Mouse (Mus musculus) liver, embryonic 14.5 days (tissue): ENCODE results near the gene Pdlim5. TPM values are rescaled to one million over a fixed set of nuclear protein-coding genes. Genes with fewer than 3 reads are reported as not detected.

Experiments used
- ATAC-seq: fragments of 200-750 bp; cut with Nextera tagmentation; 2 replicates; pipeline ENCODE4 v1.8.0; 2017; ENCODE audit warnings: moderate number of reproducible peaks, mild to moderate bottlenecking, moderate library complexity; ENCODE audit not compliant: insufficient read depth
- DNase-seq, 3 experiments: peaks; one replicate each; pipeline ENCODE4 v3.0.0-alpha.2; 2012 to 2013; ENCODE audit warnings: low read depth in 3 of 3, low spot score in 3 of 3
- H3K27ac ChIP-seq: fragments of 300-500 bp; sonication (generic); 2 replicates; pipeline ENCODE4 v1.5.1; 2014; ENCODE audit warnings: moderate library complexity, mild to moderate bottlenecking, control low read depth, inconsistent platforms
- H3K27me3 ChIP-seq: fragments of 300-500 bp; sonication (generic); 2 replicates; pipeline ENCODE4 v1.6.1; 2014; ENCODE audit warnings: mild to moderate bottlenecking, low read length, moderate library complexity; ENCODE audit not compliant: control insufficient read depth, insufficient read depth
- H3K36me3 ChIP-seq: fragments of 300-500 bp; sonication (generic); replicated peaks from 2 replicates; pipeline ENCODE4 v1.6.1; 2014; ENCODE audit warnings: low read depth; ENCODE audit not compliant: control insufficient read depth, insufficient read depth
- H3K4me1 ChIP-seq, 2 experiments: fragments of 200-500 bp in 1 of 2; fragments of 300-500 bp in 1 of 2; sonication (generic) in 1 of 2; replicated peaks; 2 replicates each; pipeline ENCODE4 v1.6.1; 2012 to 2014; ENCODE audit warnings: antibody characterized with exemption in 1 of 2, inconsistent platforms in 1 of 2, low read length in 1 of 2; ENCODE audit not compliant: control insufficient read depth in 2 of 2, insufficient read depth in 2 of 2
- H3K4me2 ChIP-seq: fragments of 300-500 bp; sonication (generic); 2 replicates; pipeline ENCODE4 v1.6.1; 2014; ENCODE audit warnings: low read depth, mild to moderate bottlenecking, control low read depth, moderate library complexity
- H3K4me3 ChIP-seq, 2 experiments: fragments of 200-500 bp in 1 of 2; fragments of 300-500 bp in 1 of 2; sonication (generic) in 1 of 2; 2 replicates each; pipeline ENCODE4 v1.5.1; 2012 to 2014; ENCODE audit warnings: low read depth in 2 of 2, low read length in 2 of 2, mild to moderate bottlenecking in 2 of 2, control low read depth in 1 of 2, inconsistent platforms in 1 of 2, moderate library complexity in 1 of 2; ENCODE audit not compliant: insufficient read depth in 1 of 2
- H3K9ac ChIP-seq: fragments of 300-500 bp; sonication (generic); replicated peaks from 2 replicates; pipeline ENCODE4 v1.6.1; 2014; ENCODE audit warnings: mild to moderate bottlenecking, control low read depth, moderate library complexity
- H3K9me3 ChIP-seq: fragments of 300-500 bp; sonication (generic); 2 replicates; pipeline ENCODE4 v1.6.1; 2016; ENCODE audit warnings: low read length, mixed read lengths; ENCODE audit not compliant: control insufficient read depth
- CTCF ChIP-seq: IDR thresholded peaks from 2 replicates; pipeline ENCODE4 v1.5.1; 2016; ENCODE audit warnings: antibody characterized with exemption, low read depth, control low read depth
- EP300 ChIP-seq: IDR thresholded peaks from 2 replicates; pipeline ENCODE4 v1.6.1; 2016; ENCODE audit warnings: antibody characterized with exemption, low read depth
- WGBS: fragments of 180-500 bp; shearing (Covaris S2); extraction: QIAGEN DNeasy Blood & Tissue Kit; methylation state at CpG from one replicate; pipeline ENCODE4 v1.1.7; 2014; ENCODE audit not compliant: insufficient replicate concordance; 5-methylcytosine and 5-hydroxymethylcytosine counted together
- polyA plus RNA-seq, 2 experiments: library from polyadenylated mRNA; depleted of rRNA in 1 of 2; stranded (reverse) in 1 of 2; unstranded in 1 of 2; fragments of >200 nt; fragmentation: Nextera tagmentation in 1 of 2; extraction: Ambion mirVana in 1 of 2; gene quantifications; 2 replicates each; pipeline versions ENCODE4 v1.2.1 to v1.2.3; 2012 to 2014

The Pdlim5 gene
- polyA plus RNA-seq, 2 experiments = 7.9 to 8.4 TPM

DNA sequence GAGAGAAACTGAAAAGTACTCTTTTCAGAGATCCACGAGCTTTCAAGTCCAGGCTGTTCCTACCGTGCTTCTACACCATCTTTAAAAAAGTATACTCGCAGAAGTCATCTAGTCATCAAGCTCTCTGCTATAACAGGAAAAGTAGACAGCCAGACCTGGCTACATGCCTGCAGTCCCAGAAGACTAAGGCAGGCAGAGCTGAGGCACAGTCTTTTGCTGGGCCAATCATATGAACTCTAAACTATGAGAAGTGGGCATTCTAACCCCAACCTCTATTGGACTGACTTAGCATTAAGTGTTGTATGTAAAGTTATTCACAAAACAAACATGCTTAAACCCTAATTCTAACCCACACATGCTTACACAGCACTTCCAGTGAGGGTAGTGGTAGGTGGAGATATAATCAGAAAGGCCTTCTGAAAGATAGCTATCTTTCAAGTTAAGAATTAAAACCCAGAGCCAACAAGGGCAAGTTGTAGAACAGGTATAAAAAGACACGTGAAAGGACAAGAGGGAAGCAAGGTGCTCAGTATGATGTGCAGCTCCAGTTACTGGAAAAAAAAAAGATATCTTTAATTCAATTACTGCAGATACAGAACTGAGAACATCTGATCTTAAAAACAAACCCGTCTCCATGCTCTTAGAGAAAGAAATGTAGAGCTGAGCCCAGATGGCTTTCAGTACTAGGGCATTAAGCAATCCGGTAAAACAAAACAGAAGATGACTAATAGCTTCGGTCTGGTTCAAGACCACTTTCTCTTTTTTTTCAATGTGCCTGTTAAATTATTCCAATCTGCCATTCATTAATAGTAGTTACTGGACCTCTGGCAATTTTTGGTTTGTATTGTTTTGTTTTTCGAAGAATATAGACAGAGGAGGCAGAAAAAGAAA lies 50.0 kb downstream of the Pdlim5 start:
- WGBS = 76% methylated on average over 8 of the region's 8 CpGs
- H3K27me3 ChIP-seq = no peaks in the 10 kb centered on the region
- no peak overlapping the region for H3K27ac ChIP-seq
- no peak overlapping the region for H3K4me3 ChIP-seq
- no peaks in the 10 kb centered on the region for H3K9me3 ChIP-seq
- TF ChIP-seq EP300 = no peak
- TF ChIP-seq CTCF = no peak
- DNase-seq = no peak
- no peak overlapping the region for H3K9ac ChIP-seq
- no peak overlapping the region for H3K4me2 ChIP-seq
- 0 out of 4 replicates have a peak, but pooled peaks cover 0 to 2% of the 10 kb centered on the region in 2 experiments for H3K4me1 ChIP-seq
- ATAC-seq = no peak
- H3K36me3 ChIP-seq = no peaks in the 10 kb centered on the region

DNA sequence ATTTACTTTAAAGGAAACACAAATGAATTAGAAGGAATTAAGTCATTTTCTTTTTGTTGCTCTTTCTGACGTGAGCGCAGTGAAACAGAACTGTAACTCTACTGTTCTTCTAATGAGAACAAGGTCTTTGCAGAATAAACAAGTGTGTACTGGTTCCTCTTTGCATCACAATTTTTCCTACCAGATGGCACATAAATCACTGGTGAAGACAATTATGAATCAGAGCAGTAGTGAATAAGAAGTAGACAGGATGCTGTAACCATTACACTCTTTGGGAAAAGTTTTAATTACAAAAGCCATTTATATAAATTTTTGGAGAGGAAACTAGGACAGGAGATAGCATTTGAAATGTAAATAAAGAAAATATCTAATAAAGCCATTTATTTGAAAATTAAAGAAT lies 51.7 kb downstream of the Pdlim5 start:
- Histone ChIP-seq H3K4me1 (peaks cover 0 to 12% of the 10 kb centered on the region in 2 experiments; a peak in 2 of 4 replicates), H3K27ac (no peak overlapping the region), H3K9ac (no peak overlapping the region), H3K4me2 (no peak overlapping the region), H3K9me3 (no peaks in the 10 kb centered on the region), H3K36me3 (no peaks in the 10 kb centered on the region), H3K27me3 (no peaks in the 10 kb centered on the region), H3K4me3 (no peak overlapping the region)
- ATAC-seq = no peak
- no peak for DNase-seq
- TF ChIP-seq CTCF (no peak), EP300 (no peak)
- WGBS = 84% methylated on average over 2 of the region's 2 CpGs

DNA sequence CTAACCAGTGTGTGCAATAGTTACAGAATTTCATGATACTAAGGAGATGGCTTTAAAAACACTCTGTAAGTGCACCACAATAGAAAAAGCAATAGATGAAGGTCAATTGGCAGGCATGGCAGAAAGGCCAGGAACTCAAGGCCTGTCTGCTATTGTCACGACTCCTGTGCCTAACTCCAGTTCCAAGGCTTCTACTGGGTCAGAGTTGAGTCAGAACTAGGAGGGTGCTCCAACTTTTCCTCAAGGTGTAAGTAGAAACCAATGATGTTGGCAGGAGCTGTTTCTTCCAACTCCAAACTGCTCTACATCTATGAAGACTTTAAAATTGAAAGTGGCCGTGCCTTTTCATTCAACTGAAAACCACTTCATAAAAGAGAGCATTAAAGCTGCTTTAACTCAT lies 54.8 kb downstream of the Pdlim5 start:
- DNase-seq = no peak
- no peaks in the 10 kb centered on the region for H3K9me3 ChIP-seq
- WGBS = 76% methylated on average over 2 of the region's 2 CpGs

DNA sequence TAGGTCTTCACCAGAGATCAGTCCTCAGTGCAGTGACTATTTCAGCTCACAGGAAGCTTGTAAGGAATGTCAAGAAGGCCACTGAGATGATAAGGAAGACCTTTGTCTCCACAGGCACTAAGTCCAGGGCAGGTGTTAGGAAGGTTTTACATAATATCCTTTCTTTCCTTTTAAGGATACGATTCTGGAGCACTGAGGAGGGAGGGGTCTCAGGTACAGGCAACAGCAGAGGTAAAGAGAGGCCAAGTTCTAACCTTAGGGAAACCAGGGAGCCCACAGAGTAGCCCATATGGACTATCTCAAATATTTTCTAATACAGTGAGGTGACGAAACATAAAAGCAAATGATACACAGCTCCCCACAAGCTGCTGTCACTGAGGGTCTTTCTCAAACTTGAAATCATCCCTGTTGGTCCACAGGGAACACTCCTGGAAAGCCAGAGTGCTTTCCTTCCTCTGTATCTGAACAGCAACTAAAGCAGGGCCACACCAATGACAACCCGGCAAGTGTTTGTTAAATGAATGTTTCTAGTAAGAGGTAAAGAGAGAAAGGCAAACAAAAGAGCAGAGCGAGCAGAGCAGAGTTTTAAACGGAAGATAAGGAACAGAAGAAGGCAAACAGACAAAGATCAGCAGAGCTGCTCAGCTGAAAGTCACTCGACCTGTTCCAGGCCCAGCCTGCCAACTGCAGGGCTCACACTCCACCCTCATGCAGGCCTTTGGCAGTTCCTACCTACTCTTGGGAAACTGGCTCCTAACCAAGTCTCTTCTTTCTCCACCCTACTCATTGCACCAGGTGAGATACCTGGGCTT lies 55.9 kb downstream of the Pdlim5 start:
- DNase-seq = no peak
- WGBS = 40% methylated on average over 6 of the region's 6 CpGs
- no peak overlapping the region for H3K27ac ChIP-seq

More for the DNA sequence above, 54.8 kb downstream of the Pdlim5 start:
- Histone ChIP-seq H3K9ac (no peak overlapping the region), H3K36me3 (no peaks in the 10 kb centered on the region), H3K4me2 (no peak overlapping the region), H3K4me1 (peaks cover 0 to 12% of the 10 kb centered on the region in 2 experiments; a peak in 2 of 4 replicates), H3K4me3 (no peak overlapping the region), H3K27ac (no peak overlapping the region), H3K27me3 (no peaks in the 10 kb centered on the region)
- TF ChIP-seq EP300 (no peak), CTCF (no peak)
- ATAC-seq = no peak

DNA sequence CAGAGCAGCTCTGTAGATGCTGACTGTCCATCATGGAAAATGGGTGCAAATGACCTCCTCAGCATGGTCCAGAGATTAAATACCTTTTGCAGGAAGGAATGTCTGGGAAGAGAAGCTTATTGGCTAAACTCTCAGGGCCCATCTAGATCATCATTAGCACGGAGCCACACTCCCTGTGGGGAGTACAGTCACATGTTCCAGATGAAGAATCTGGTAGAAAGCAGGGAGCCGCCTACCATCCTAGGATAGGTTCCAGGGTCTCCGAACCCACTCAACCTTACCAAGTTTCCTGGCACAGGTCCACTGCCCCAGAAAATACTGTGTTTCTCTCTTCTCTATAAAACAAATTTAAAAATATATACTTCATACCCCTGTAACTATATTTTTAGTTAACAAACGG lies 57.4 kb downstream of the Pdlim5 start:
- H3K27ac ChIP-seq = no peak overlapping the region
- TF ChIP-seq CTCF (no peak), EP300 (no peak)
- H3K36me3 ChIP-seq = no peaks in the 10 kb centered on the region
- peaks cover 0 to 14% of the 10 kb centered on the region in 2 experiments; a peak in 2 of 4 replicates for H3K4me1 ChIP-seq
- no peaks in the 10 kb centered on the region for H3K9me3 ChIP-seq
- DNase-seq (no peak), ATAC-seq (no peak)
- H3K4me2 ChIP-seq = no peak overlapping the region
- H3K9ac ChIP-seq = no peak overlapping the region
- H3K4me3 ChIP-seq = no peak overlapping the region
- no peaks in the 10 kb centered on the region for H3K27me3 ChIP-seq
- 64% methylated on average over 4 of the region's 4 CpGs for WGBS

More for the DNA sequence above, 55.9 kb downstream of the Pdlim5 start:
- H3K4me1 ChIP-seq = peaks cover 0 to 12% of the 10 kb centered on the region in 2 experiments; a peak in 2 of 4 replicates
- H3K36me3 ChIP-seq = no peaks in the 10 kb centered on the region
- TF ChIP-seq EP300 (no peak), CTCF (no peak)
- H3K9ac ChIP-seq = no peak overlapping the region
- H3K9me3 ChIP-seq = no peaks in the 10 kb centered on the region
- H3K27me3 ChIP-seq = no peaks in the 10 kb centered on the region
- H3K4me2 ChIP-seq = no peak overlapping the region
- no peak overlapping the region for H3K4me3 ChIP-seq
- ATAC-seq = peak; percentile 67
